Mouse (Mus musculus) bone marrow macrophage, adult 2 months (primary cell): Measurements from ENCODE around the gene Tmem131. TPM values are rescaled to one million over a fixed set of nuclear protein-coding genes. Genes with fewer than 3 reads are reported as not detected.

ENCODE experiments used
- H3K27ac ChIP-seq: 2 replicates; pipeline ENCODE4 v1.5.1; 2012; ENCODE audit warnings: low read depth, low read length; ENCODE audit not compliant: insufficient read depth
- H3K4me1 ChIP-seq: 2 replicates; pipeline ENCODE4 v1.6.1; 2012; ENCODE audit warnings: low read length; ENCODE audit not compliant: control insufficient read depth, insufficient read depth
- H3K4me3 ChIP-seq: 2 replicates; pipeline ENCODE4 v1.5.1; 2012; ENCODE audit warnings: mild to moderate bottlenecking, low read length, moderate library complexity; ENCODE audit not compliant: insufficient read depth
- CTCF ChIP-seq: IDR thresholded peaks from 2 replicates; pipeline ENCODE4 v1.5.1; 2012; ENCODE audit warnings: low read depth, mild to moderate bottlenecking, low read length, moderate library complexity
- POLR2A ChIP-seq: IDR thresholded peaks from 2 replicates; pipeline ENCODE4 v1.6.1; 2012; ENCODE audit warnings: mild to moderate bottlenecking, low read depth, low read length, borderline replicate concordance
- polyA plus RNA-seq: library from polyadenylated mRNA; stranded (reverse); fragments of >200 nt; gene quantifications from 2 replicates; pipeline ENCODE4 v1.2.4, GENCODE M21; 2012; ENCODE audit not compliant: missing spikeins, insufficient read depth, insufficient read length

The Tmem131 gene
- polyA plus RNA-seq = 32.0 and 38.3 TPM in 2 replicates

DNA sequence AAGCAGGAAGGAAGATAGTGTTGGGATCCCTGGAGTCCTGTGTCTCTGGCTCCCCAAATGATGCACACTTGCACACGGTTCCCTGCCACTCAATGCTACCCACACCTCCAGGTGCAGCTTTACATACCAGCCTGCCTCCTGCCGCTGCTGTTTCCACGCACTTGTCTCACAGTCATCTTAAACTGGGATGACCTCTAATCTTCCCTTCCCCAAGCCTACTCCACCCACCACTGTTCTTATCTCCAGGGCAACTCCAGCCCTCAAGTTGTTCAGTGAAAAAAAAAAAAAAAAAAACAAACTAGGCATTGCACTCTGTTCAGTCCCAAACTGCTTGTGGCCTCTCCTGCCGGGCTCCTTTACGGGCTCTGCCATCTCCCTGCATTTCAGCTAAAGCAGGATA is at the start of gene Tmem131:
Gene Tmem131, minus strand, starts transcription at position 14 of the 400 bp plus-strand sequence.
- no peak within 1 kb of the TSS for H3K27ac ChIP-seq
- H3K4me1 ChIP-seq = peaks cover 14% of the 10 kb centered on the region
- no peak for TF ChIP-seq CTCF
- no peak for TF ChIP-seq POLR2A
- no peak within 1 kb of the TSS for H3K4me3 ChIP-seq

- Histone ChIP-seq H3K4me1 (peaks cover 9% of the 10 kb centered on the region), H3K4me3 (no peak overlapping the region), H3K27ac (no peak overlapping the region)
- TF ChIP-seq CTCF (no peak), POLR2A (no peak)
Measured at GRCm38 (mm10) chr1:36988561-36988960, 45.1 kb upstream of the Tmem131 start.

DNA sequence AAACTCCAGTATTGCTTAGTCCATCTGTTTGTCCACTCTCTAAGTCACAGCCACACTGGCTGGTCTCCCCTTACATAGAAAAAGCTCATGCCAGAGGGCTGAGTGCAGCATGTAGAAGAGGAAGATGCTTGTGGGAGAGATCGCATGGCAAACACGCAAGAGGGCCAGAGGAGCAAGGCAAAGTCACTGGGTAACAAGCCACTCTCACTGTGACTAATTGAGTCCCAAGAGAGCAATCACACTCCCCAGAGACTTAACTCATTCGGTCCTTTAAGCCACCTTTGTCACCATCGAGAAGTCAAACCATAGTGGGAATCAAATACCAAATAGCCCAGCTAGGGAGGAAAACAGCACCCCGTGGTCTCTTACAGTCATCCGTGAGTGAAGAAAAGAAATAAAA is 44.7 kb upstream of the Tmem131 start:
- TF ChIP-seq POLR2A (no peak), CTCF (no peak)
- H3K4me3 ChIP-seq = no peak overlapping the region
- H3K27ac ChIP-seq = no peak overlapping the region
- peaks cover 9% of the 10 kb centered on the region for H3K4me1 ChIP-seq

DNA sequence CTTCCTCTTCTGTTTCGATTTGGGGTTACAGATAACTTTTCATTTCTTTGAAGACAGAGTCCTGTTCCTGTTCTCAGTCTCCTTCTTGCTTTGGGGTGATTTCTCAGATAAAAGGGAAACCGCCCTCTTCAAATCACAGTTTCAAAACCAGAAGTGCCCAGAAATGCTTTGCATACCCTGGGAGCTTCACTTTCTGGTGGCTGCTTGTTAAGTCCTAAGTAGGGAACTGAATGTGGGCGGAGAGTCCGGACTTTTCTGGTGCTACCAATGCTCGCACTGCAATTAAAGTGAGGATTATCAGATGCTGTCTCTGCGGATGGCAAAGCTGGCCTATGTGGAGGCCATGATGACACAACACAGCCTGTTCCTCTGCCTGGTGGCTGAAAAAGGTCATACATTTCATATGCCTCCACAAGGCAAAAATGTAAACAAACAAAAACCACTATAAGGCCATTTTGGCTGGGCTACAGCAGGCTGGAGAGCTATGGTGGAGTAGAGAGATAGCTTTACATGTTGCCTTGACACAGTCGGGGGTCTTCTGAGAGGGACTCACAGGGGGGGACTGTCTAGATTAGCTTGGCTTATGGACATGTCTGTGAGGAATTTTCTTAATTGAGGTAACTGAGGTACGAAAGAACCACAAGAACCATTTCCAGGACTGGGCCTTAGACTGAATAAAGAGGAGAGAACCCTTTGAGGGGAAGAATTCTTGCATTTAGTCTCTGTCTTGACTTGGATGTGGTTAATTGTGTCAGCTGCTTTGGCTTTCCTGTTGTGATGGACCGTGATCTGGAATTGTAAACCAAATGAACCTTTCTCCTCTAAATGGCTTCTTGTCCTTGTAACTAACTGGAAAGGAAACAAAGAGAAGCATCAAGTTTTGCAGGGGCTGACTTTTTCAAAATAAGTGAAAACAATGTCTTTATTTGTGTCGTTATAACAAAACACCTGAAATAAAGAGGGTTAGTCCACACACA is 44.0 kb upstream of the Tmem131 start:
- TF ChIP-seq CTCF (no peak), POLR2A (no peak)
- H3K27ac ChIP-seq = no peak overlapping the region
- peaks cover 9% of the 10 kb centered on the region for H3K4me1 ChIP-seq
- H3K4me3 ChIP-seq = no peak overlapping the region

- H3K27ac ChIP-seq = no peak overlapping the region
- TF ChIP-seq CTCF (no peak), POLR2A (no peak)
- H3K4me1 ChIP-seq = peaks cover 9% of the 10 kb centered on the region
- no peak overlapping the region for H3K4me3 ChIP-seq
Measured at GRCm38 (mm10) chr1:36986396-36987160, 43.1 kb upstream of the Tmem131 start.

DNA sequence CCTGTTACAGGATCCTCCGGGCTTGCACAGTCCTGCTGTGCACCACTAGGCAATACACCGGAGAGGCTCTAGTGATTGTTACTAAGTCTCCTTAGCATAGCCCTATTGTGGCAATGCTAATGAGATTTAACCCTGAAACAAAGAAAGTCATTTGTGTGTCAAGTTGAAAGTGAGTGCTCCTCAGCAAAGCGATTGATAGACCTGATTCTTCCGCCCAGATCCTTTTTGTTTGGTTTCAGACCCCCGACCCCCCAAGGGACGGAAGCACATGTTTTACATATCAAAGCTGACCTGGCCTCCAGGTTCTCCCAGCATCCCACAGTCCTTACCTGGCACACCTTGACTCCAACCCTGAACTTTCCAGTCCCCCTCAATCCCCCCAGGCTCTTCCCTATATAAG is 42.4 kb upstream of the Tmem131 start:
- H3K4me1 ChIP-seq = peaks cover 9% of the 10 kb centered on the region
- no peak overlapping the region for H3K4me3 ChIP-seq
- TF ChIP-seq CTCF = no peak
- no peak for TF ChIP-seq POLR2A
- H3K27ac ChIP-seq = no peak overlapping the region

DNA sequence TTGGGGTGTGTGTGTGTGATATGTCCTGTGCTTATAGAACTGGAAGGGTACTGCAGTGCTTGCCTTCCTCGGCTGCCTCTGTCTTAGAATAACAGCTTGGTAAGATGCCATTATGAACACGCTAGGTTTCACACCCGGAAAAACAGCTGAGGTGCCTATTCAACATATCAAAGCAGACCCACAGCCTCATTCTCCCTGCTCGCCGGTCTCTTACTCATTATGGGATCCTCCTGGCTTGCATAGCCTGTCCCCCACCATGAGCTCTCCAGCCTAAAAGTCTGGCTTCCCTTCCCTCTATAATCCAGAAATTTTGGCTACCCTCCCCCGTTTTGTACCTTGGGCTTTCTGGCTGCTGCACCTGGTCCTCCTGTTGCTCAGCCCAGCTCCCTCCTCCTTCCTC is 40.9 kb upstream of the Tmem131 start:
- no peak overlapping the region for H3K4me3 ChIP-seq
- TF ChIP-seq POLR2A = no peak
- TF ChIP-seq CTCF = no peak
- peaks cover 9% of the 10 kb centered on the region for H3K4me1 ChIP-seq
- no peak overlapping the region for H3K27ac ChIP-seq

DNA sequence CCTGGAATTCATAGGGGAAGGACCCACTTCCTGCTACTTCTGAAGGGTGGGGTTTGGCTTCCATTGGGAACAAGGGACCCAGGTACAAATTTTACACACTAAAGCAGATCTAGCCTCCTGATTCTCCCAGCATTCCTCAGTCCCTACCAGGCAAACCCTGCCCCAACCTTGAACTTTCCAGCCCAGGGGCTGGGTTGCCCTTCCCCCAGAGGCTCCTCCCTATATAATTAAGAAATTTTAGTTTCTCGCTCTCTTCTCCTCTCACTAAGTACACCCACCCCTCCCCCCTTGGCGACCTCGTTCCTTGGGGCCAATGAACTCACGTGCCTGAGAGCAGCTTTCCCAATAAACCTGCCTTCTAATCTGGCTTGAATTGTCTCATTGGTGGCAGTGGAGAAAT is 40.3 kb upstream of the Tmem131 start:
- peaks cover 9% of the 10 kb centered on the region for H3K4me1 ChIP-seq
- H3K27ac ChIP-seq = no peak overlapping the region
- no peak overlapping the region for H3K4me3 ChIP-seq
- TF ChIP-seq CTCF = no peak
- TF ChIP-seq POLR2A = no peak

GRCm38 (mm10) chr1:36982191-36982961 is 38.9 kb upstream of the Tmem131 start:
- peaks cover 5% of the 10 kb centered on the region for H3K4me1 ChIP-seq
- TF ChIP-seq POLR2A (no peak), CTCF (no peak)
- H3K4me3 ChIP-seq = no peak overlapping the region
- no peak overlapping the region for H3K27ac ChIP-seq
